Mouse (Mus musculus) brain, embryonic 14.5 days (tissue): ENCODE data around the gene Cables2.

Source experiments
- CTCF ChIP-seq: fragments of 200-500 bp; IDR thresholded peaks from 2 replicates; pipeline ENCODE4 v1.5.1; 2012; ENCODE audit warnings: inconsistent platforms, mild to moderate bottlenecking, moderate library complexity, borderline replicate concordance; ENCODE audit not compliant: insufficient read depth, insufficient read length; ENCODE audit errors: extremely low read depth
- POLR2A ChIP-seq: fragments of 200-500 bp; IDR thresholded peaks from 2 replicates; pipeline ENCODE4 v1.6.1; 2012; ENCODE audit warnings: mild to moderate bottlenecking, inconsistent platforms, borderline replicate concordance; ENCODE audit not compliant: poor library complexity, insufficient read depth, insufficient read length, severe bottlenecking; ENCODE audit errors: extremely low read depth

DNA sequence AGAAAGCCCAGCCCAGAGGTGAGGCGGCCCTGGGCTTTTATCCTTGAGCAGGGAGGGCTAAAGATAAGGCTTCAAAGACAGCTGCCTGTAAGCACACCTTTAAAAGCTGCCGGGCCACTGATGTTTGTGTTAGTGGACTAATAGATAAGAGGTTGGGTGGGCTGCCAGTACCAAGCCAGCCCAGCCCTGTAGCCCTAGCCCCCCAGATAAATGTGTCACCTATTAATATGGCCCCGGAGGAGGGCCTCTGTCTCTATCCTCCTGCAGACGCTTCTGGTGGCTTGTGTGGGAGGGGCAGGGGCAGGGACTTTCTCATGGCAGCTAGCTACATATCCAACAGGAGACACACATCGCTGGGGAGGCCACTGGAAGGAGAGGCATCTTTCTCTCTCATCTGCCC, 27.5 kb upstream of the Cables2 start:
- TF ChIP-seq POLR2A (no peak), CTCF (no peak)
